Mouse (Mus musculus) G1E (cell line): ENCODE measurements around the gene Klc3. TPM values are rescaled to one million over a fixed set of nuclear protein-coding genes. Genes with fewer than 3 reads are reported as not detected.

Source experiments
- ATAC-seq: 2 replicates; pipeline ENCODE4 v1.8.0; 2016; ENCODE audit warnings: mild to moderate bottlenecking; ENCODE audit not compliant: insufficient number of reproducible peaks, poor library complexity, low FRiP score, severe bottlenecking; ENCODE audit errors: extremely low read depth
- DNase-seq: peaks from one replicate; pipeline ENCODE4 v3.0.0; 2012; ENCODE audit warnings: low spot score
- H3K27me3 ChIP-seq: 2 replicates; pipeline ENCODE4 v1.6.1; 2012; ENCODE audit warnings: mild to moderate bottlenecking, low read length, inconsistent platforms; ENCODE audit not compliant: insufficient read depth
- H3K36me3 ChIP-seq: replicated peaks from 2 replicates; pipeline ENCODE3; 2012; ENCODE audit warnings: mild to moderate bottlenecking, inconsistent platforms
- H3K4me1 ChIP-seq: 2 replicates; pipeline ENCODE4 v1.6.1; 2012; ENCODE audit warnings: low read depth, low read length, inconsistent platforms, mixed read lengths; ENCODE audit not compliant: insufficient read depth
- H3K4me3 ChIP-seq: 2 replicates; pipeline ENCODE4 v1.5.1; 2012; ENCODE audit warnings: low read depth, mild to moderate bottlenecking, inconsistent platforms, low read length, moderate library complexity, mixed read lengths
- H3K9me3 ChIP-seq: replicated peaks from 2 replicates; pipeline ENCODE4 v1.6.1; 2012; ENCODE audit warnings: inconsistent platforms
- CTCF ChIP-seq: IDR thresholded peaks from 2 replicates; pipeline ENCODE4 v1.5.1; 2012; ENCODE audit warnings: low read depth, low read length, inconsistent platforms, mixed read lengths
- GATA1 ChIP-seq: IDR thresholded peaks from 2 replicates; pipeline ENCODE4 v1.6.1; 2012; ENCODE audit warnings: borderline replicate concordance, low read length, inconsistent platforms, mixed read lengths
- GATA2 ChIP-seq: IDR thresholded peaks from 2 replicates; pipeline ENCODE4 v1.6.1; 2012; ENCODE audit warnings: low read depth, low read length, inconsistent platforms, borderline replicate concordance
- POLR2AphosphoS5 ChIP-seq: IDR thresholded peaks from 2 replicates; pipeline ENCODE4 v1.6.1; 2012; ENCODE audit warnings: low read depth, low read length, inconsistent platforms; ENCODE audit not compliant: insufficient replicate concordance
- TAL1 ChIP-seq: conservative IDR thresholded peaks from 2 replicates; pipeline ENCODE4 v1.6.1; 2012; ENCODE audit warnings: low read depth, low read length, inconsistent platforms, mixed read lengths
- polyA plus RNA-seq: library from polyadenylated mRNA; stranded (reverse); fragments of >175 nt; gene quantifications from 2 replicates; pipeline ENCODE4 v1.2.3, GENCODE M21; 2012
- total RNA-seq, 2 experiments: library from RNA; stranded (forward) in 1 of 2; stranded (reverse) in 1 of 2; fragments of 200-1000 nt in 1 of 2; fragments of >200 nt in 1 of 2; fragmentation: Nextera tagmentation in 1 of 2; gene quantifications; 2 replicates each; pipeline ENCODE4 v1.2.3; 2014 to 2017

The Klc3 gene
- total and polyA plus RNA-seq, 3 experiments = 0.11 to 0.69 TPM; not detected in 1

GRCm38 (mm10) chr7:19381377-19382165, 22.3 kb downstream of the Klc3 start, which contains the start of gene Ercc2:
Gene Ercc2 (plus strand): TSS chr7:19382010.
- ATAC-seq (peak; percentile 100), DNase-seq (peak; percentile 98)
- no peak for TF ChIP-seq GATA1
- no peak for TF ChIP-seq TAL1
- TF ChIP-seq CTCF = no peak
- no peak for TF ChIP-seq GATA2
- TF ChIP-seq POLR2AphosphoS5 = no peak
- peak within 1 kb of the TSS; percentile 96 for H3K4me3 ChIP-seq
- no peaks in the 10 kb centered on the region for H3K27me3 ChIP-seq
- peaks cover 54% of the 10 kb centered on the region for H3K36me3 ChIP-seq
- peaks cover 25% of the 10 kb centered on the region for H3K4me1 ChIP-seq
- H3K9me3 ChIP-seq = no peaks in the 10 kb centered on the region

- Histone ChIP-seq H3K27me3 (no peaks in the 10 kb centered on the region), H3K4me3 (no peak overlapping the region), H3K9me3 (no peaks in the 10 kb centered on the region), H3K36me3 (peaks cover 52% of the 10 kb centered on the region), H3K4me1 (peaks cover 11% of the 10 kb centered on the region)
- TF ChIP-seq GATA1 = no peak
- no peak for TF ChIP-seq CTCF
- TF ChIP-seq GATA2 = no peak
- no peak for TF ChIP-seq TAL1
- TF ChIP-seq POLR2AphosphoS5 = no peak
- ATAC-seq (no peak), DNase-seq (no peak)
Measured at GRCm38 (mm10) chr7:19378049-19378448, 25.9 kb downstream of the Klc3 start.

GRCm38 (mm10) chr7:19376019-19376418, 27.9 kb downstream of the Klc3 start:
- no peak overlapping the region for H3K4me3 ChIP-seq
- no peaks in the 10 kb centered on the region for H3K27me3 ChIP-seq
- H3K4me1 ChIP-seq = peaks cover 1% of the 10 kb centered on the region; the same call in 1 of the 2 replicates
- TF ChIP-seq POLR2AphosphoS5 (no peak), GATA2 (no peak), CTCF (no peak), TAL1 (no peak)
- ATAC-seq (no peak), DNase-seq (no peak)
- H3K9me3 ChIP-seq = no peaks in the 10 kb centered on the region
- H3K36me3 ChIP-seq = peaks cover 71% of the 10 kb centered on the region

- Histone ChIP-seq H3K9me3 (no peaks in the 10 kb centered on the region), H3K4me1 (no peaks in the 10 kb centered on the region; the same call in 1 of the 2 replicates), H3K4me3 (peak overlapping the region; percentile 14; the same call in 1 of the 2 replicates), H3K36me3 (peaks cover 77% of the 10 kb centered on the region), H3K27me3 (no peaks in the 10 kb centered on the region)
- DNase-seq = no peak
- ATAC-seq = no peak
- TF ChIP-seq GATA2 = no peak
- TF ChIP-seq POLR2AphosphoS5 = no peak
- no peak for TF ChIP-seq CTCF
- no peak for TF ChIP-seq GATA1
- TF ChIP-seq TAL1 = no peak
Measured at GRCm38 (mm10) chr7:19375368-19375767, 28.5 kb downstream of the Klc3 start.

GRCm38 (mm10) chr7:19373367-19373766, 30.5 kb downstream of the Klc3 start:
- TF ChIP-seq TAL1 = no peak
- no peak for TF ChIP-seq GATA1
- TF ChIP-seq GATA2 = no peak
- no peak for TF ChIP-seq CTCF
- TF ChIP-seq POLR2AphosphoS5 = no peak
- H3K27me3 ChIP-seq = no peaks in the 10 kb centered on the region
- DNase-seq (no peak), ATAC-seq (no peak)
- no peaks in the 10 kb centered on the region for H3K9me3 ChIP-seq
- no peak overlapping the region for H3K4me3 ChIP-seq
- peaks cover 93% of the 10 kb centered on the region for H3K36me3 ChIP-seq
- peaks cover 4% of the 10 kb centered on the region; the same call in 1 of the 2 replicates for H3K4me1 ChIP-seq

GRCm38 (mm10) chr7:19369823-19370425, 34.0 kb downstream of the Klc3 start:
- Histone ChIP-seq H3K4me3 (no peak overlapping the region), H3K36me3 (peaks cover 76% of the 10 kb centered on the region), H3K4me1 (peaks cover 8% of the 10 kb centered on the region), H3K27me3 (no peaks in the 10 kb centered on the region), H3K9me3 (no peaks in the 10 kb centered on the region)
- no peak for TF ChIP-seq POLR2AphosphoS5
- no peak for TF ChIP-seq CTCF
- no peak for TF ChIP-seq TAL1
- DNase-seq = no peak
- ATAC-seq = no peak
